Mouse (Mus musculus): ENCODE measurements around the gene Fstl5.

GRCm38 (mm10) chr3:76567346-76567745 lies 493.3 kb downstream of the Fstl5 start:
- TF ChIP-seq MAFK (IDR thresholded peaks at IDR 0.05; ENCODE audit: insufficient replicate concordance, low read length) (no peak), UBTF (IDR thresholded peaks at IDR 0.05; ENCODE audit: low read depth, low read length) (no peak), CTCF (conservative IDR thresholded peaks at IDR 0.05 in 1 of 2, IDR thresholded peaks at IDR 0.05 in 1 of 2; ENCODE audit: low read depth in 2 of 2, low read length in 2 of 2) (no peak), POLR2A (IDR thresholded peaks at IDR 0.05; ENCODE audit: low read depth, low read length) (no peak), RAD21 (IDR thresholded peaks at IDR 0.05; ENCODE audit: low read depth, low read length) (no peak), ZC3H11A (IDR thresholded peaks at IDR 0.05; ENCODE audit: low read depth, low read length) (no peak), USF1 (IDR thresholded peaks at IDR 0.05; ENCODE audit: low read depth, low read length) (no peak), POLR2AphosphoS2 (IDR thresholded peaks at IDR 0.05; ENCODE audit: low read depth, low read length) (no peak), RCOR1 (conservative IDR thresholded peaks at IDR 0.05; ENCODE audit: low read depth, low read length) (no peak), EP300 (IDR thresholded peaks at IDR 0.05; ENCODE audit: low read length) (no peak), GABPA (IDR thresholded peaks at IDR 0.05; ENCODE audit: insufficient replicate concordance, low read depth, low read length) (no peak), SIN3A (IDR thresholded peaks at IDR 0.05; ENCODE audit: low read length) (no peak), ZKSCAN1 (IDR thresholded peaks at IDR 0.05; ENCODE audit: borderline replicate concordance, low read depth, low read length) (no peak)

Data from CH12.LX (cell line).